Mouse (Mus musculus) left cerebral cortex, adult 18-20 months (tissue): ENCODE results near the gene Zfp599. TPM values are rescaled to one million over a fixed set of nuclear protein-coding genes. Genes with fewer than 3 reads are reported as not detected.
"Not testable (repeated sequence)": the region's sequence is repeated elsewhere in the genome, so short reads cannot be mapped to it uniquely, and the experiment has no call there.

Experiments
- DNase-seq, 2 experiments: peaks; one replicate each; pipeline ENCODE4 v3.0.0; 2021 to 2022; ENCODE audit warnings: low spot score in 2 of 2, mixed read lengths in 1 of 2
- long read RNA-seq, 2 experiments: library from polyadenylated mRNA; stranded (forward); transcript quantifications; one replicate each; pipeline ENCODE4 v2.0.0; 2021
- total RNA-seq, 2 experiments: library from RNA; stranded (reverse); gene quantifications; 2 replicates each; pipeline ENCODE4 v1.2.3; 2021

Gene Zfp599
- total RNA-seq = 1 to 10 TPM; 4.3 to 4.4 TPM
- long read RNA-seq, experiment 1, partial matches to known transcripts = 0 of 2 reads
- long read RNA-seq, experiment 1, other reads (novel, unspliced or antisense) = 0 of 2 reads
- long read RNA-seq, experiment 2, partial matches to known transcripts = 0 of 2 reads
- long read RNA-seq, experiment 2, other reads (novel, unspliced or antisense) = 0 of 2 reads

DNA sequence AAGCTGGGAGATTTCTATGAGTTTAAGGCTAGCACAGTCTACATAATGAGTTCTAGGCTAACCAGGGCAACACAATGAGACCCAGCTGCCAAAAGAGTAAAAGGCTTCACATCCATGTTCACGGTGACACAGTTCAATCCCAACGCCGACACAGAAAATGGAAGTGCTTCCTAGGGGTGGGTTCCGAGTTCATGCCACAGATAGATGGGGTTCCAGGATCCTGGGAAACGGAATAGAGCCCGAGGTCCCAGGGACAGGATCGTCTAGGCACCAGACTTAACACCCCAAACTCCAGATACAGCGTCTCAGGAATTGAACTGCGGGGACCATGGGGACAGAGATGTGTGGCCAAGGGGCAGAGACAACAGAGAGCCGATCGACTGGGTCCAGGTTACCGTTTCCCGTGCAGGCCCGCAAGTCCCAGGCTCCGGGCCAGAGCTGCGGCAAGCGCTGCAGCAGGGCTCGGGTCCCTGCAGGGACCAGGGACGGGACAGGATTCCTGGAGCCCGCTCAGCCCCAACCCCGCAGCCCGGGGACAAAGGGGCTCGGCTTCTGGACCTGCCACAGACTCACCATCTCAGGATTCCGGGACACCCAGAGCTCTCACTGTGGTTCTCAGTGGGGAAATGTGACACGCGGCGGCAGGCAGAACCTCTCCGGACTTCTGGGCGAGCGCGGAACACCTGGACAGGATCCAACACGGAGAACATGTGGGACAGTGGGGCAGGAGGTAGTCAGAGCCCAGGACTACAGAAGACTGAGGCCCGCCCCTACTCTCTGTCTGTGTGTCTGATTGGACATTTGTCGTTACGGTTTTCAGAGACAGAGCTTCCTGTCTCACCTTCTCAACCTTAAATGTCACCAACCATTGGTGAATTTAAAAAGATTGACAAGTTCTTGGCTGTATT is at the start of gene Zfp599:
TSS of gene Zfp599 (minus strand) at position 712 of the 908 bp plus-strand sequence.
- peak; percentile 55 to 64 for DNase-seq

DNA sequence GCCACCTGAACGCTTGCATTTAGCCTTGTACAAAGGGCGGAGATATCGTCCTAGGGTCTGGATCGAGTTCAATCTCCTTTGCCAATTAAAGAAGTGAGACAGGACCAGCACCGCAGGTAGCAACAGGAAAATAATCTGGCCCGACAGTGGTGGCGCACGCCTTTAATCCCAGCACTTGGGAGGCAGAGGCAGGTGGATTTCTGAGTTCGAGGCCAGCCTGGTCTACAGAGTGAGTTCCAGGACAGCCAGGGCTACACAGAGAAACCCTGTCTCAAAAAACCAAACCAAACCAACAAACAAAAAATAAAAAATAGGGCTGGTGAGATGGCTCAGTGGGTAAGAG is 48.2 kb upstream of the Zfp599 start:
- not testable (repeated sequence) for DNase-seq

DNA sequence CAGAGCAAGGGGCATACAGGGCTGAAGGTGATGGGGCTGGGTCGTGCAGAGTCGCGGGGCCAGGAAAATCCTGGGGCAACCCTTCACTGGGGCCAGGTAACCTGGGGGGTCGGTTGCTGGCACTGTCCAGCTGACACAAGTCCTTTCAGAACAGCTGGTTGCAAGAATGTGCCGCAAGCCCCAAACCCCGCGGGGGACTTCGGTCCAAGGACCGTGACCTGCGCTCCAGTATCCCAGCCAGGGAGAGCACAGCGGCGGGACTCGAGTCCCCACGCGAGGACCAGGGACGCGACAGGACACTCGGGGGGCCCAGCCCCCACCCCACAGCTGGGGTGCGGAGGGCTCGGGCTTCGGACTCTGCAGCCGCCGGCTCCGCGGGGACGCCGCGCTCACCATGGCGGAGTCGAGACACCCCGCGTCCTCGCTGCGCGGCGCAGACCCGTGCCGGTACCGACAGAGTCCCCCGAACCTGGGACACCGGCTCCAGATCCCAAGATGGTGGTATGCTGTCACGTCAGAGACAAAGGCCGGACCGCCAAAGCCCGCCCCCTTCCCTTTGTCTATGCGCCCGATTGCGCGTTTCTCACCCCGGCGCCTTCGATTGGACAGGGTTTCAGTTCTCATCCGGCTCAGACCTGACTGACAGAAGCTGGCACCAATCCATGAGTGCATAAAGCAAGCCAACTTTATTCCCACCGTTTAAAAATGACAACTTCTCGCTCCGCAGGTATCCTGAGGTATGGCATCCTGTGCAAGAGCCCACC is 47.6 kb upstream of the Zfp599 start, which contains the start of gene Zfp810:
TSS of gene Zfp810 (minus strand) at position 493 of the 764 bp plus-strand sequence.
- peak; percentile 87 to 91 for DNase-seq

DNA sequence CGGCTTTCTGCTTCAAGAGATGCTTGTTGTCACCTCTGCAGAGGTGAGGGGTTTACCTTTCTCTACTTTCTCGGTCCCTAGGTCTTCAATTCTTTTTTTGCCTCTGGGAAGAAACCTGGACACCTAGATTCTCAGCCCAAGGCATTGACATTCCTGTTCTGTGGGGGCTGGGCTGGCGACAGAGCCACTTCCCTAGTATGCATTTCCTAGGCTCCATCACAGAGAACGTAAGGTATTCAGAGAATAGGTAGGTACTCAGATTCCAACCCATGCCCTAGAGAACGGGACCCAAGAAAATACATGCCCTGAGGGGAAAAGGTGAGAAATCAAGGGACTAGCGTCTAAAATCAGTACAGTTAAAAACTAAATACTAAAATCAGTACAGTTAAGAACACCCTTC is 47.0 kb upstream of the Zfp599 start:
- peak; percentile 2 to 7 for DNase-seq

DNA sequence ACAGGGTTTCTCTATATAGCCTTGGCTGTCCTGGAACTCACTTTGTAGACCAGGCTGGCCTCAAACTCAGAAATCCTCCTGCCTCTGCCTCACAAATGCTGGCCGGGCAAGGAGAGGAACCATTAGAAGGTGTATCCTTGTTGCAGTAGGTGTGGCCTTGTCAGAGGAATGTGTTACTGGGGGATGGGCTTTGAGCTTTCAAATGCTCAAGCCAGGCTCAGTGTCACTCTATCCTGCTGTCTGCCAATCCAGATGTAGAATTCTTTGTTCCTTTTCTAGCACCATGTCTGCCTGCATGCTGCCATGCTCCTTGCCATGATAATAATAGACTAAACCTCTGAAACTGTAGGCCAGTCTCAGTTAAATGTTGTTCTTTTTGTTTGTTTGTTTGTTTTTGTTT is 42.5 kb upstream of the Zfp599 start:
- no peak for DNase-seq

DNA sequence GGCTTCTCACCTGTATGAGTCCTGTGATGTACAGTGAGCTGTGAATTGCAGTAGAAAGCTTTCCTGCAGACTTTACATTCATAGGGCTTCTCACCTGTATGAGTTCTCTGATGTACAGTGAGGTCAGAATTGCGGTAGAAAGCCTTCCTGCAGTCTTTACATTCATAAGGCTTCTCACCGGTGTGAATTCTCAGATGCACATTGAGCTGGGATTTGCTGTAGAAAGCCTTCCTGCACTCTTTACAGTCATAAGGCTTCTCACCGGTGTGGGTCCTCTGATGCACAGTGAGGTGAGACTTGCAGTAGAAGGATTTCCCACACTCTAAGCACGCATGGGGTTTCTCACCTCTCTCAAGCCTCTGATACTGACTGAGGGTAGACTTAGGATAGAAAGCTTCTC is 19.0 kb upstream of the Zfp599 start:
- no peak for DNase-seq

DNA sequence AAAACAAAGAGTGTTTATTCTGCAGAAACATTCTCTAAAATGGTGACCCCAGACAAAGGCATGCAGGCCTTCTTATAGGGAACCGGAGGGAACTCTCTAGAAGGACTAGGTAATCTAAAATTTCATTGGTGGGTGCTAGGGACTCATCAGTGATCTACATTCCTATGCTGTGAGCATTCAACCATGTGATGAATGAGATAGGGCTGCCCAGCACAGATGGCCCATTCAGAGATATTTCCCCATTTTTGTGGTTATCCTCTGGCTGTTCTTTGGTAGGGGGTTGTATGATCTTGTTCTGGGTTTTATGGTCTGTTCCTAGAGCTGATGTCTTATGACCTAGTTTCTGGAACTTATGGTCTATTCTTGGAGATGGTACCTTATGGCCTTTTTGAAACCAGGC is 9.2 kb upstream of the Zfp599 start:
- DNase-seq = no peak

DNA sequence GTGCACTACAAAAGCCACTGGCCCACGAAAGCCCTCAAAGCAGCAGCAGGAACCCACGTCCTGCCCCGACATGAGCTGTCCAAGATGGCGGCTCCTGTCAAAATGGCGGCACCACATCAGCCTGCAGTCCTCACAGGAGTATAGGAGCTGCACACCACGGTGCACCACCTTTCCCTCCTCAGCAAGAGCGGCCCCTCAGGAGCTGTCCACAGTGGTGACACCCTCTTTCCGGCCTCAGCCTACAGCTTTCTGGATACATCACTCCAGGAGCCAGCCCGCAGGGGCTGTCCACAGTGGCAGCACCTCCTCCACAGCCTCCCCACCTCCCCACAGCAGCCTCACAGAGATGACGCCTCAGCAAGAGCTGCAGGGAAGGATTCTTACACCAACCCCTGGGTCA is 2.9 kb upstream of the Zfp599 start:
- no peak for DNase-seq

DNA sequence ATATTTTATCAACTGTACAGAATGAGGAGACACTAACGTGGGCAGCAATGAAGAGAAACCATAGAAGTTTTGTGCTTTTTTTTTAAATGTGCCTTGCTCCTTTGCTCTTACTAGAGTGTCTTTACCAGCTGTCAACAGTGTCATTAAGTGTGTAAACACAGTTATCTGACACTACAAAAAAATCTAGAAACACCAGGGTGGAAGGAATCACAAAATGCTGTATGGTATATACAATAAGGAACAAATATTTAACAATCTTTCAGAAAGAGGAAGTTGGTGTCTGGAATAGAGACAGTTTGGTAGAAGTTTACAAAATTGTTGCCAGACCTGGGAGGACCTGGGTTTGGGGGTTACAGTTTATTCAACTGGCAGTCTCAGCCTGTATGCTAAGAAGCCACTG is 1.9 kb upstream of the Zfp599 start:
- DNase-seq = no peak

DNA sequence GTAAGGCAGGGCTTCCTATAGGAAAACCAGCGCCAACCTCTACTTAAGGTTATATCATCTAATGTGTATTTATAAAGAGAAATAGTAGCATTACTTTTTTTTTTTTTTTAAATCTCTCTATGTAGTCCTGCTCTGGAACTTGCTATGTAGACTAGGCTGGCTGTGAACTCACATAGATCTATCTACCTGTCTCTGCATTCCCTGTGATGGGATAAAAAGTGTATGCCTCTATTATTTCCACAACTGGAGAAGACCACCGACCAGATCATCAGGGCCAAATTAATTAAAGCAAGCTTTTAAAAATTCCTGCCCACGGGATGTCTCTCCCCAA is 362 bp upstream of the Zfp599 start:
- DNase-seq = no peak

DNA sequence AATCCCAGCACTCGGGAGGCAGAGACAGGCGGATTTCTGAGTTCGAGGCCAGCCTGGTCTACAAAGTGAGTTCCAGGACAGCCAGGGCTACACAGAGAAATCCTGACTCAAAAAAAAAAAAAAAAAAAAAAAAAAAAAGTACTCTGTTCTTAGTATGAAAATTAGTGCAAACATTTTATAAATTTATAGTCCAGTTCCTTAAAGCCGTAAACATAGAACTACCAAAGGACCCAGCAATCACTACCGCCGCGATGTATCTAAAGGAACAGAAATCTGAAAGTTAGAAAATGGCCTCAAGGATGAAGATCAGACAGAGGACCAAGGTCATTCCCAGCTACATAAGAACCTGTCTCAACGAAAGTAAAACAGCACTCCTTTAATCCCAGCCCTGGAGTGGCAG is 911 bp downstream of the Zfp599 start:
- DNase-seq = no peak

DNA sequence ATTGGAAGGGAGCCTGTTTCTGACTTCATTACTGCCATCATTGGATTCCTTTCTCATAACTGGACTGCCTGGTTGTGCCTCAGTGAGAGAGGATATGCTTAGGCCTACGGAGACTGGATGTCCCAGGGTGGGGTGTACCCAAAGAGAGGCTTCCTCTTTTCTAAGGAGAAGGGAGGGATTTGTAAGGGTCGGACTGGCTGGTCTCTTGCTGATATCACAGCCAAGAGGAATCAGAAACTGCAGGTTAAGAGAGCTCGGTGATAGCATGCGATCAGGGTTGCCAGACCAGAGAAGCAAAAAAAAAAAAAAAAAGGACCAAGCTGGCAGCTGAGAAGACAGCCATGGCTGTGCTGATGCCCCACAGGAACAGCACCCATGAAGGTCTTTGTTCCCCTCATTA is 3.1 kb downstream of the Zfp599 start:
- DNase-seq = no peak

DNA sequence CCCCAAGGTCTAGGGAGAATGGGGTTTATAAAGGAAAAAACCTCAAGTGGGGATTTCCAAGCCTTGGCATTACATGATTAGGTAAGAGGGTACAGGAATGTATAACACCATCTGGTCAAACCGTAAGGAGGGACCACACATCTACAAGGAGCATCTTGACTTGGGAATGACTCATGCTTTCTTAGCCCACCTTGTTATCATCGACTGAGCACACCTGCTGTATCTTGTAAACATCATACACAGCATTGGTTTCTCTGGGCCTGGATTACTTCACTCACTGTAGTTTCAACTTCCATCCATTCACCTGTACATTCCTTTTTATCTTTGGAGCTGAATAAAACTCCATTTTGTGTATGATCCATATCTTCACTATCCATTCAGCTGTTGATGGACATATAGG is 15.5 kb downstream of the Zfp599 start:
- no peak for DNase-seq

DNA sequence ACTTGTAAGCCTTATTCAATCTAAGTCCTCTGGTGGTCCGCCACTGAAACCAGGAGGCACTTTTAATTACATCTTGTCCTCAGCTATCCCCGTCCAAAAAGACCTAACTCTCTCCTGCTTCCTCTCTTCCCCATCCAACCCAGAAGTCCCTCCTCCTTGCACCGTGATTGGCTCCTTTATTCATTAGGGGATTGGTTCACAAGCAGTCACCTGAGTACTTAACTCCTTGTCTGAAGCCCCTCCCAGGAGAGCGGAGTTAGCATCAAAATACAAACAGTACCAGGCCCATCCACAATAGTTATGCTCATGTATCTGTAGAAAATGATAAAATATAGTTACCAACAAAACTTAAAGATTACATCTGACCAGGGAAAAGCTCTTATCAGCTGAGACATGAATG is 19.7 kb downstream of the Zfp599 start:
- DNase-seq = no peak

DNA sequence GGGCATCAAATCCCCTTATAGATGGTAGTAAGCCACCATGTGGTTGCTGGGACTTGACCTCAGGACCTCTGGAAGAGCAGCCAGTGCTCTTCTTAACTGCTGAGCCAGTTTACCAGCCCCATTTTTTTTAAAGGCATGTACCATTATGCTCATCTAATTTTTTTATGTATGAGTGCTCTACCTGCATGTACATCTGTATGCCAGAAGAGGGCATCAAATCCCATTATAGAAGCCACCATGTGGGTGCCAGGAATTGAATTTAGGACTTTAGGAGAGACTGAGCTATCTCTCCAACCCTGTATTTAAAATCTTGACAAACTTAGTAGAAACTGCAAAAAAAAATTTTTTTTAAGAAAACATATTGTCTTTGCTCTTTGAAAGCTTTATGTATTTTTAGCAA is 29.1 kb downstream of the Zfp599 start:
- no peak for DNase-seq

DNA sequence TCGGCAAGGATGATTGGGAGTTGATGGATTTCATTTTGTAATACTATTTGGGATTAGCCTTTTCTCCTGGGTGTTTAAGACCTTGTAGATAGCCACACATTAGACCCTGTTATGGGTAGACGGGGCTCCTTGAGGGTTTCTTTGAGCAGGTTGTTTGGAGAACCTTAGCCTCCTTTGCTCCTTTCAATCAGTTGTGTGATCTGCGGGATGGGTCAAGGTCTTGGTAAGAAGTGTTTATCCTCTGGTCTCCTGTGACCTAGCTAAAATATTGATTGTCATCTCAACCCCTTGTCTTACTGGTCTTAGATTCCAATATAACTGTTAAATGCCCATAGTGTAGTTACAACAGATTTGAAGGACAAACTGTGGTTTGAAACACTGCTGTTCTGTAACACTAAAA is 29.6 kb downstream of the Zfp599 start:
- DNase-seq = no peak

DNA sequence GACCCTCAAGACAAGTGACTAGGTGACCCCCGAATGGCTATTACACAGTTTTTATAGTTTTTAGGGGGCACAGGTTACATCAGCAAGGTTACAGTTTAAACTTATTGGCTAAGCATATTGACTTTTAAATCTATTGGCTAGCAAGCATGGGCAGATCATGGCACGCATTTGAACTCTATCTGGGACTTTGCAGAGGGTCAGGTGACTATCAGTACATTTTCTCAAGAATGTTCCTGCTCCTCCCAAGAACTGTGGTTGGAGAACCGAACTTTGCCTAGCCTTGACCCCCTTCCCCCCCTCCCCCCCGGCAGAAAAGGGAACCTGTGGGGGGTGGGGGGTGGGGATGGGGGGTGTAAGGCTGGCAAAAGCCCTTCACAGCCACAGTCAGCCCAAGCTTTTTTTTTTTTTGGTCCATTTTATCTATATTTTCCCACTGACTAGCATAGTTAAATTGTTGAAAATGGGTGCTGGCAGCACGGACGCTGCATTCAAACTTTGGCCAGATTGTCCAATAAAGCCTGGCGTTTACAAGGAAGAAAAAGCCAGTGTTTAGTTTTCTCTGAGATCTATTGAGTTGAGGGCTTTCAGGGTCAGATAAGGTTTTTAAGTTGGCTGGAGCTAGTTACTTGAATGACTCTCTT is 30.2 kb downstream of the Zfp599 start:
- no peak for DNase-seq

DNA sequence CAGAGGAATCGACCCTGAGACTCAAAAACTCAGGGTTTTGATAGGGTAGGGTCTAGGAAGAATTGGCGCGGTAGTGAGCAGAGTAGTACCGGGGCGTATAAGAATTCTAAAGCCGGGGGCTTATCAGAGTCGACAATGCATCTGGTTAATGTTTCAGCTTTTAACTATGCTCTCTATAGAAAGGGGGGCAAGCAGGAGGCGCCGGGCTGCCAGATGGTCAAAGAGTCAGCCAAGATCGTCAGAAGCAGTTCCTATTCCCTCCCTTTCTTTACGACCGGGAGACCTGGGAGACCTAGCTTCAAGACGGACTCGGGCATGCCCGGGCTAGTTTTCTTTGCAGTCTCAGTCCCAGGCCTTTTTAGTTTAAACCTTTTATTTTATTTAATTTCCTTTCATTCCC is 32.8 kb downstream of the Zfp599 start:
- no peak for DNase-seq

DNA sequence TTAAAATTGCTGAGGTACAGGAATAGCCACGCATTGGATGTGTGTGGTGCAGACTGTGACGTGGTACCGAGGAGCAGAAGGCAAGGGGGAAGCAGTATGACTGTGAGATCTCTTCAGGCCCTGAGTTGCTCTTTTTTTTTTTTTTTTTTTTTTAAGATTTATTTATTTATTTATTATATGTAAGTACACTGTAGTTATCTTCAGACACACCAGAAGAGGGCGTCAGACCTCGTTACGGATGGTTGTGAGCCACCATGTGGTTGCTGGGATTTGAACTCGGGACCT is 33.4 kb downstream of the Zfp599 start:
- DNase-seq = not testable (repeated sequence)

DNA sequence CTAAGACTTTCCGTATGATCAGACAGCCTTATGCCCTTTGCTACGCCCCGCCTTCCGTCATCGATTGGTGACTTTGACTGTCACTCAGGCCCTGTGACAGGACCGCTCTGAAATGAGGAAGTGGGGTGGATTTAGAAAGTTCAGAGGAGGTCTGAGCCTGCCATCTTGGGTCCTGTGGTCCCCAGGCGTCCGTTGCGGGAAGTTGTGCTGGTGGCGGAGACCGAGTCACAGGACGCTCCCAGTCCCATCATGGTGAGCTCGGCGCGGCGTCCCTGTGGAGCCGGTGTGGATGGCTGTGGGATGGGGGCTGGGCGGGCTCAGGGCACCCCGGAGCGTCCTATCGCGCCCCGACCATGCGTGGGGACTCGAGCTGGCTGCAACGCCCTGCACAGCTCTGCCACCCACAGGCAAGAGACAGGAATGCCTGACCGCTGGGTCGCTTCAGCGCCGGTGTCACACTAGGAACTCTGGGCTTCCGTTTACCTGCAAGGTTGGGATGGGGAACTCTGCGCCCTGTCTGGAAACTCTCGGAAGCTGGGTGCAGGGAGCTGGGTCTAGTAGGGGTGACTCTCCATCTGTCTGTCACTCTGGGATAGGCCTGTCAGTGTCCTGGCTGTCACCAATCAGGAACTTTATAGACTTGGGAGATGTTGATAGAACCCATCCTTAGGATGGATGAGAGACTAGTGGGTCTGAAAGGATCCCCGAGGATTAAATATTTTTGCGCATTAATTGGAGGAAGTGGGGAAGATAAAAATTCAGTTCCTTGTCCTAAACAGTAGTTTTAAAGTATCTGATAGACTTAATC is 33.9 kb downstream of the Zfp599 start, which contains the start of gene Zfp809:
TSS of gene Zfp809 (plus strand) at position 134 of the 808 bp plus-strand sequence.
- DNase-seq = peak; percentile 98 to 99
